Mouse (Mus musculus): Measurements from ENCODE around the gene Cir1. TPM values are rescaled to one million over a fixed set of nuclear protein-coding genes. Genes with fewer than 3 reads are reported as not detected.

The Cir1 gene
- total RNA-seq, 1 experiment: 7.4 TPM

DNA sequence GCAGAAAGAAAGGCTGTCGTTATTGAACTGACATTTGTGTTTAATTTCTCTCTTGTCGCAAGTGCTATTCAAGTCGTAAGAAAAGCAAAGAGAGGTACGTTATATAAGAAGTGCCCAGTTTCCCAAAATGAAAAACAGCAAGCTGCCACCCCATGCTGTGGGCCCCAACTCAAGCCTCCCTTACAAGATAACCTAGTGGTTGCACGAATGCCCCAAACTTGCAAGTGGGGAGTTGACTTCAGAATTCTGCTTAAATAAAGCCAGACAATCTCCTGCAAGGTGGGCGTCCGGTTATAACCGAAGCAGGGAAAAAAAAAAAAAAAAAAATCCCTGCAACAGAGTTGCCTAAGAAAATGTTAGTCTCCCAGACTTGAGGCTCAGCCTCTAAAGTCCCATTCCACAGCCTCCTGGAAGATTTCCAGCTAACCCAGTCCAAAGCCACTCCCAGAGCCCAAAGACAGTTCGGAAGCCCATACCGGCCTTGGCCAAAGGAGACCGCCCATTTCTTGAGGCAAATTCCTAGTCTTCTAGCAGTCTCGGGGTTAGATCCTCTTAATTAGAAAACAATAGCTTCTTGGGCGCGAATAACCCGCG lies 49.2 kb downstream of the Cir1 start:
- Histone ChIP-seq H3K4me3 (ENCODE audit: insufficient read depth in 1 of 2, low read depth in 1 of 2, low read length in 2 of 2, poor library complexity in 1 of 2, severe bottlenecking in 1 of 2) (peak overlapping the region; percentile 53 to 62), H3K4me1 (ENCODE audit: control insufficient read depth in 2 of 2, insufficient read depth in 2 of 2, low read length in 2 of 2, poor library complexity in 1 of 2) (peaks cover 0 to 6% of the 10 kb centered on the region in 2 experiments; a peak in 1 of 4 replicates), H3K9me3 (ENCODE audit: control insufficient read depth, insufficient read depth, low read depth, low read length) (no peaks in the 10 kb centered on the region), H3K9ac (ENCODE audit: insufficient read depth, low read depth, low read length, poor library complexity, severe bottlenecking) (no peak overlapping the region), H3K27ac (ENCODE audit: insufficient read depth, low read depth, low read length, poor library complexity, severe bottlenecking) (no peak overlapping the region), H3K36me3 (ENCODE audit: control insufficient read depth, insufficient read depth, low read length, poor library complexity, severe bottlenecking) (no peaks in the 10 kb centered on the region)
- in situ Hi-C loops (cut with MboI; ENCODE audit: low sequenced_read_pairs in 2 of 2, unreplicated experiment in 2 of 2): loop anchor here in 1 of 2 experiments (10.0 kb wide), 1 partner anchor 1718 kb away; the partner anchor contains the start of gene Dlx2
- no peak for DNase-seq (ENCODE audit: low read depth, low spot score)
- TF ChIP-seq MAFK (IDR thresholded peaks at IDR 0.05; ENCODE audit: insufficient read depth, low read depth, low read length) (no peak), ZNF384 (IDR thresholded peaks at IDR 0.05; ENCODE audit: low read depth, low read length) (no peak), ZC3H11A (IDR thresholded peaks at IDR 0.05; ENCODE audit: borderline replicate concordance, low read depth, low read length) (no peak), CHD2 (IDR thresholded peaks at IDR 0.05; ENCODE audit: low read depth, low read length) (no peak), HCFC1 (IDR thresholded peaks at IDR 0.05; ENCODE audit: borderline replicate concordance, insufficient read depth, low read length) (no peak)

DNA sequence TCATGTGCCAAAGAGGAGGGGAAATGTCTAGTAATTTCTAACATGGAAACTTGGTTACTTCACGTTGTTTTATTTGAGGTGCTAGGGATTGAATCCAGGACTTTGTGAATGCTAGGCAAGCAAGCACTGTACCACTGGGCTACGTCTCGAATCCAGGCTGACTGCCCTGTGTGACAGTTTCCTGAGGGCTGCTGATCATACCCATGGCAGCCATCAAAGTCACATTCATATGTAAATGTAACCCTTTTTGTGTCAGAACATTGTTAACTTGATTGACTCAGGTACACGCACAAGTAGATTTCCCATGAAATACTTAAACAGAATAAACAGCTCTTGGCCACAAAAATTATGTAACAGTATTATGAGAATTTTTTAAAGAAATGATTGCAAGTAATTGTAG lies 63.8 kb downstream of the Cir1 start:
- Histone ChIP-seq H3K9me3 (ENCODE audit: control insufficient read depth, insufficient read depth, low read depth, low read length) (no peaks in the 10 kb centered on the region), H3K27ac (ENCODE audit: insufficient read depth, low read depth, low read length, poor library complexity, severe bottlenecking) (no peak overlapping the region), H3K4me1 (ENCODE audit: control insufficient read depth in 2 of 2, insufficient read depth in 2 of 2, low read length in 2 of 2, poor library complexity in 1 of 2) (no peaks in the 10 kb centered on the region), H3K36me3 (ENCODE audit: control insufficient read depth, insufficient read depth, low read length, poor library complexity, severe bottlenecking) (no peaks in the 10 kb centered on the region), H3K4me3 (ENCODE audit: insufficient read depth in 1 of 2, low read depth in 1 of 2, low read length in 2 of 2, poor library complexity in 1 of 2, severe bottlenecking in 1 of 2) (no peak overlapping the region), H3K9ac (ENCODE audit: insufficient read depth, low read depth, low read length, poor library complexity, severe bottlenecking) (no peak overlapping the region)
- TF ChIP-seq HCFC1 (IDR thresholded peaks at IDR 0.05; ENCODE audit: borderline replicate concordance, insufficient read depth, low read length): no peak
- TF ChIP-seq CHD2 (IDR thresholded peaks at IDR 0.05; ENCODE audit: low read depth, low read length): no peak
- no peak for TF ChIP-seq ZNF384 (IDR thresholded peaks at IDR 0.05; ENCODE audit: low read depth, low read length)
- no peak for DNase-seq (ENCODE audit: low read depth, low spot score)
- in situ Hi-C loops (cut with MboI; ENCODE audit: low sequenced_read_pairs in 2 of 2, unreplicated experiment in 2 of 2): no loop called here

DNA sequence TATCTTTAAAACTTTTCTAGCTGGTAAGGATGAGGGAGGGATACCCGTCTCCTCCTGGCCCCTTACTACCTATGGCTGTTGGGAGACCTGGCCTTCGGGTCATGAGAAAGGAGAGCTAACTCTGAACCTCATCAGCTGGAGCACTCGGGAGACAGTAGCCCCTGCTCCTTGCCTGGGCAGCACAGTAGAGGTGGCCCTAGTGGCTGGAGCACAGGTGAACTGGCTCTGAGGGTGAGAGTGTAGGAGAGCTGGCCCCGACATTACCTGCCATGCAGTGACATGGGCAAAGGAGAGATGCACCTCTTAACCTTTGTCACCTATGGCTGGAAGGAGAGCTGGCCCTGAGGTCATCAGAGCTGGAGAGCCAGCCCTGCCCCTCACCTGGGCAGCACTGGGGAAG lies 71.2 kb downstream of the Cir1 start:
- DNase-seq (ENCODE audit: low read depth, low spot score): no peak
- TF ChIP-seq MAFK (IDR thresholded peaks at IDR 0.05; ENCODE audit: insufficient read depth, low read depth, low read length) (no peak), ZNF384 (IDR thresholded peaks at IDR 0.05; ENCODE audit: low read depth, low read length) (no peak), CHD2 (IDR thresholded peaks at IDR 0.05; ENCODE audit: low read depth, low read length) (no peak), HCFC1 (IDR thresholded peaks at IDR 0.05; ENCODE audit: borderline replicate concordance, insufficient read depth, low read length) (no peak), ZC3H11A (IDR thresholded peaks at IDR 0.05; ENCODE audit: borderline replicate concordance, low read depth, low read length) (no peak)
- in situ Hi-C loops (cut with MboI; ENCODE audit: low sequenced_read_pairs in 2 of 2, unreplicated experiment in 2 of 2): no loop called here

More for the DNA sequence above, 71.2 kb downstream of the Cir1 start:
- Histone ChIP-seq H3K9me3 (ENCODE audit: control insufficient read depth, insufficient read depth, low read depth, low read length) (no peaks in the 10 kb centered on the region), H3K36me3 (ENCODE audit: control insufficient read depth, insufficient read depth, low read length, poor library complexity, severe bottlenecking) (no peaks in the 10 kb centered on the region), H3K9ac (ENCODE audit: insufficient read depth, low read depth, low read length, poor library complexity, severe bottlenecking) (no peak overlapping the region), H3K4me3 (ENCODE audit: insufficient read depth in 1 of 2, low read depth in 1 of 2, low read length in 2 of 2, poor library complexity in 1 of 2, severe bottlenecking in 1 of 2) (no peak overlapping the region), H3K27ac (ENCODE audit: insufficient read depth, low read depth, low read length, poor library complexity, severe bottlenecking) (no peak overlapping the region), H3K4me1 (ENCODE audit: control insufficient read depth in 2 of 2, insufficient read depth in 2 of 2, low read length in 2 of 2, poor library complexity in 1 of 2) (no peaks in the 10 kb centered on the region)

Other genes with a start within 250 kb of the Cir1 start
- gene Ola1, start 93.8 kb downstream of the Cir1 start, total RNA-seq (2012; rRNA removed): 61.5 and 90.5 TPM in 2 replicates
- gene Sp9, start 40.8 kb downstream of the Cir1 start, total RNA-seq (2012; rRNA removed): 0.74 and 0.80 TPM in 2 replicates
- 5.9 and 10.6 TPM in 2 replicates for gene Scrn3, start 100 bp downstream of the Cir1 start, total RNA-seq (2012; rRNA removed)
- 1.9 and 2.3 TPM in 2 replicates for gene Gpr155, start 73.9 kb upstream of the Cir1 start, total RNA-seq (2012; rRNA removed)
- gene Wipf1, start 217.0 kb upstream of the Cir1 start, total RNA-seq (2012; rRNA removed): 0.95 and 1.2 TPM in 2 replicates

Data from ES-E14 (cell line).